Mouse (Mus musculus) ES-Bruce4 (cell line): ENCODE measurements around the gene Vipr1. TPM values are rescaled to one million over a fixed set of nuclear protein-coding genes. Genes with fewer than 3 reads are reported as not detected.

ENCODE experiments used
- H3K27ac ChIP-seq: 2 replicates; pipeline ENCODE4 v1.5.1; 2012; ENCODE audit warnings: low read length, inconsistent platforms; ENCODE audit not compliant: insufficient read depth
- H3K27me3 ChIP-seq: 2 replicates; pipeline ENCODE4 v1.6.1; 2012; ENCODE audit warnings: mild to moderate bottlenecking, low read length, inconsistent platforms; ENCODE audit not compliant: control insufficient read depth, poor library complexity, insufficient read depth, severe bottlenecking
- H3K36me3 ChIP-seq: 2 replicates; pipeline ENCODE4 v1.6.1; 2012; ENCODE audit warnings: inconsistent platforms, mild to moderate bottlenecking, low read length, moderate library complexity; ENCODE audit not compliant: control insufficient read depth, poor library complexity, insufficient read depth, severe bottlenecking
- H3K4me1 ChIP-seq: one replicate; pipeline ENCODE4 v1.8.1; 2011; ENCODE audit warnings: low read length; ENCODE audit not compliant: control insufficient read depth, insufficient read depth
- H3K4me3 ChIP-seq: 2 replicates; pipeline ENCODE4 v1.5.1; 2011; ENCODE audit warnings: low read depth, mild to moderate bottlenecking, low read length
- H3K9ac ChIP-seq: 2 replicates; pipeline ENCODE4 v1.6.1; 2012; ENCODE audit warnings: low read depth, mild to moderate bottlenecking, inconsistent platforms; ENCODE audit not compliant: poor library complexity, severe bottlenecking
- H3K9me3 ChIP-seq: replicated peaks from 2 replicates; pipeline ENCODE4 v1.6.1; 2012; ENCODE audit warnings: mild to moderate bottlenecking, low read length, inconsistent platforms; ENCODE audit not compliant: control insufficient read depth, poor library complexity, insufficient read depth, severe bottlenecking
- CTCF ChIP-seq: IDR thresholded peaks from one replicate; pipeline ENCODE4 v1.8.1; 2011; ENCODE audit warnings: low read depth, low read length
- EP300 ChIP-seq: IDR thresholded peaks from 2 replicates; pipeline ENCODE4 v1.6.1; 2011; ENCODE audit warnings: low read depth, low read length; ENCODE audit not compliant: insufficient read depth
- polyA plus RNA-seq: library from polyadenylated mRNA; stranded (reverse); fragments of >200 nt; gene quantifications from 2 replicates; pipeline ENCODE4 v1.2.4, GENCODE M21; 2011; ENCODE audit warnings: low read depth; ENCODE audit not compliant: missing spikeins, insufficient read depth, insufficient read length

Gene Vipr1
- polyA plus RNA-seq, 1 experiment = 0.28 TPM

- Histone ChIP-seq H3K27me3 (no peaks in the 10 kb centered on the region), H3K9me3 (no peaks in the 10 kb centered on the region), H3K27ac (no peak overlapping the region), H3K36me3 (no peaks in the 10 kb centered on the region), H3K4me3 (peak overlapping the region; percentile 79), H3K9ac (peak overlapping the region; percentile 87), H3K4me1 (no peaks in the 10 kb centered on the region)
- TF ChIP-seq CTCF = no peak
- TF ChIP-seq EP300 = 0 out of 2 replicates have a peak, but pooled peaks have one; percentile 1
Observed at GRCm38 (mm10) chr9:121719347-121720331, 77.1 kb downstream of the Vipr1 start.

Other genes with a start within 250 kb of the Vipr1 start
- 1.3 TPM in 1 of 2 replicates, not detected in the other for gene Cck, start 147.0 kb upstream of the Vipr1 start, polyA plus RNA-seq
- not detected in 2 replicates for gene Lyzl4, start 620 bp upstream of the Vipr1 start, polyA plus RNA-seq
- 10.3 and 12.1 TPM in 2 replicates for gene Sec22c, start 62.8 kb downstream of the Vipr1 start, polyA plus RNA-seq
- gene Ss18l2, start 67.6 kb downstream of the Vipr1 start, polyA plus RNA-seq = 51.6 and 51.9 TPM in 2 replicates
- 109 and 117 TPM in 2 replicates for gene Nktr, start 76.5 kb downstream of the Vipr1 start, polyA plus RNA-seq
- gene Zfp651, start 116.6 kb downstream of the Vipr1 start, polyA plus RNA-seq = 5.9 and 6.5 TPM in 2 replicates
- gene Klhl40, start 134.9 kb downstream of the Vipr1 start, polyA plus RNA-seq = 0.27 TPM in 1 of 2 replicates, not detected in the other
- gene Hhatl, start 149.8 kb downstream of the Vipr1 start, polyA plus RNA-seq = not detected in 2 replicates
- 0.68 and 0.85 TPM in 2 replicates for gene Ccdc13, start 196.7 kb downstream of the Vipr1 start, polyA plus RNA-seq
- 76.5 and 78.5 TPM in 2 replicates for gene Higd1a, start 215.6 kb downstream of the Vipr1 start, polyA plus RNA-seq